Mouse (Mus musculus) liver, embryonic 12.5 days (tissue): ENCODE measurements at regions not wholly inside any gene's neighbourhood (a gene's known extent, or its start where the extent isn't known, plus 50 kb on each side); places are given as distances from the start of the nearest gene placed in this dataset.

Experiments used
- ATAC-seq: fragments of 200-750 bp; cut with Nextera tagmentation; 2 replicates; pipeline ENCODE4 v1.8.0; 2017; ENCODE audit warnings: moderate number of reproducible peaks, mild to moderate bottlenecking, moderate library complexity
- H3K27ac ChIP-seq: fragments of 300-500 bp; sonication (generic); 2 replicates; pipeline ENCODE4 v1.5.1; 2016; ENCODE audit warnings: mild to moderate bottlenecking
- H3K27me3 ChIP-seq: fragments of 300-500 bp; sonication (generic); replicated peaks from 2 replicates; pipeline ENCODE4 v1.6.1; 2016; ENCODE audit warnings: mild to moderate bottlenecking, moderate library complexity
- H3K36me3 ChIP-seq: fragments of 300-500 bp; sonication (generic); 2 replicates; pipeline ENCODE4 v1.6.1; 2016; ENCODE audit warnings: mild to moderate bottlenecking, moderate library complexity
- H3K4me1 ChIP-seq: fragments of 300-500 bp; sonication (generic); 2 replicates; pipeline ENCODE4 v1.6.1; 2016
- H3K4me2 ChIP-seq: fragments of 300-500 bp; sonication (generic); 2 replicates; pipeline ENCODE4 v1.6.1; 2016; ENCODE audit warnings: mild to moderate bottlenecking, moderate library complexity
- H3K4me3 ChIP-seq: fragments of 300-500 bp; sonication (generic); 2 replicates; pipeline ENCODE4 v1.5.1; 2016; ENCODE audit warnings: mild to moderate bottlenecking, moderate library complexity
- H3K9ac ChIP-seq: fragments of 300-500 bp; sonication (generic); 2 replicates; pipeline ENCODE4 v1.6.1; 2016; ENCODE audit warnings: mild to moderate bottlenecking, moderate library complexity
- H3K9me3 ChIP-seq: fragments of 300-500 bp; sonication (generic); replicated peaks from 2 replicates; pipeline ENCODE4 v1.6.1; 2016; ENCODE audit warnings: mild to moderate bottlenecking, moderate library complexity
- WGBS: fragments of 180-500 bp; shearing (Covaris S2); methylation state at CpG from one replicate; pipeline ENCODE4 v1.1.7; 2016; ENCODE audit not compliant: insufficient replicate concordance; 5-methylcytosine and 5-hydroxymethylcytosine counted together

DNA sequence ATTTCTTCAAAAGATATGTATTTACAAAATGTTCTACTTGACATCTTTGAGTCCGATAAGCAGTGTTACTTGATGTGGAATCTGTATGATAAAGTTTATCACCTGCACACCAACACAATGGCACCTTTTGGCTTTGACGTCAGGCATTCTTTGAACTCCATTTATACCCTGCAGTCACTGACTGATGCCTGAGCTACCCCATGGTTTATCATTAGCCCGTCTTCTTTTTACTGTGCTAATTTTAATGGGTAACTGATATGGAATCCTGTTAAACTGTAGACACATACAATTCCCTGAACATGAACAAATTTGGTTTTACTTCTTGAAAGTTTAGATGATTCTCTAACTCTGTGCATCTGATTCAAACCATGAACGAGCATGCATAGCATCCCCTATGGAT lies 253.8 kb upstream of the Klf6 start:
- Histone ChIP-seq H3K36me3 (no peaks in the 10 kb centered on the region), H3K27me3 (no peaks in the 10 kb centered on the region), H3K4me3 (no peak overlapping the region), H3K4me2 (no peak overlapping the region), H3K27ac (no peak overlapping the region), H3K9me3 (no peaks in the 10 kb centered on the region), H3K4me1 (no peaks in the 10 kb centered on the region), H3K9ac (no peak overlapping the region)
- ATAC-seq: no peak
- 65% methylated on average over 4 of the region's 4 CpGs for WGBS

DNA sequence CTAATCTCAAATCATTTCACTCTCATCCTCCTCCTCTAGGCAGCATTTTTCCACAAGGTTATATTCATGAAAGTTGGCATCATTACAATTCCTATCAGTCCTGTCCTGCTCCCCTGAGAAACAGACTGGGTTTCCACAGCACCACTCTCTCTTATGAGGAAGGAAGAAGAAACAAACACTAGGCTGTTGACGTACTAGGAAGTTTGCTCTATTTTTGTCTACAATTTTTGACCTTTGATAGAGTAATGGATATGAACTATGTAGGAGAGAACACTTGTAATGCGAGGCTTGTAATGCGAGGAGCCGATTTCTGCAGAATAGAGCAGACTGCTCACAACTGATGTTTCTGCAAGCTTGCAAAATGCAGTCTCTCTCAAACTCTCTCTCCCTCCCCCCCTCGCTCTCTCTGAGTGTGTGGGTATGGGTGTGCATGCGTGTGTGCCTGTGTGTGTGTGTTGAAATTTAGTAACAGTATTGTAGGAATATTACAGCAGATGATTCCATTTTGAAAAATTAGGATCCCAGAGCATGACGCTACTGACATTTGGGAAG lies 247.0 kb upstream of the Klf6 start:
- Histone ChIP-seq H3K36me3 (no peaks in the 10 kb centered on the region), H3K9me3 (no peaks in the 10 kb centered on the region), H3K27ac (no peak overlapping the region), H3K9ac (no peak overlapping the region), H3K4me1 (no peaks in the 10 kb centered on the region), H3K4me2 (no peak overlapping the region), H3K27me3 (no peaks in the 10 kb centered on the region), H3K4me3 (no peak overlapping the region)
- ATAC-seq: no peak
- 64% methylated on average over 7 of the region's 7 CpGs for WGBS

DNA sequence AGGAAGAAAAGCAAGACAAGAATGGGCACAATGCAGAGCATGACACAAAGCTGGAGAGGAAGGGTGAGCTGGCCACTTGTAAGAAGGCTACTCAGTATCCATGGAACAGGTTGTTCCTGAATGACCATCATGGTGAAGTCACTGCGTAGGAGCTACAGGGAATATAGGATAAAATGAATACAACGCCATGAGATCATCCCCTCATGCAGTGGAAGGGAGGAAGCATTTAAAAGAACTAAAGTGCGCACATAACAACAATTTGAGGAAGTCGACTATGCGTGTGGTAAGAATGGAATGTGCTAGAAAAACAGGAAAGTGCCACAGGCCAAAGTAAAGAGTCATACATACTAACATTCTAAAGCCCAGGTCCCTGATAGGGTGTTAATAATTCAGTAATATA lies 246.4 kb upstream of the Klf6 start:
- no peak overlapping the region for H3K27ac ChIP-seq
- no peaks in the 10 kb centered on the region for H3K27me3 ChIP-seq
- no peaks in the 10 kb centered on the region for H3K9me3 ChIP-seq
- ATAC-seq: no peak
- no peaks in the 10 kb centered on the region for H3K36me3 ChIP-seq
- H3K4me1 ChIP-seq: no peaks in the 10 kb centered on the region
- 48% methylated on average over 5 of the region's 5 CpGs for WGBS
- H3K4me3 ChIP-seq: no peak overlapping the region
- H3K4me2 ChIP-seq: no peak overlapping the region
- no peak overlapping the region for H3K9ac ChIP-seq

DNA sequence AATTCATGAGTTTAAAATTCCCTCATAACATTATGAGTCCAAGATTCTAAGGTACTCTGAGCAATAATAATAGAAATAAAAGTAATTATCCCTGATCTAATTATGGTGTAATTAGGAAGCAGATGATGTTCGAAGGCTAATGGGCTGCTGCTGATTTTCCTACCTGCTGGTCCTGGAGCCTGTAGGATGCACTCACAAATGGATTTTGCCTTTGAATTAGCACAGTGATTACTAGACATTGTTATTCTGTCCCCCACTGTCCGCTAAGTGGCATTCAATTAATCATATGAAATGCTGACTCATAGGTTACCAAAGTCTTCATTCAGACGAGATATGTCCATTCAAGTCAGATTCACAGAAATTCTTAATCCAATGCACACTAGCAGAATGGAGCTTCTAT lies 246.0 kb upstream of the Klf6 start:
- no peak for ATAC-seq
- Histone ChIP-seq H3K9me3 (no peaks in the 10 kb centered on the region), H3K36me3 (no peaks in the 10 kb centered on the region), H3K27me3 (no peaks in the 10 kb centered on the region), H3K4me1 (no peaks in the 10 kb centered on the region), H3K4me2 (no peak overlapping the region), H3K27ac (no peak overlapping the region), H3K9ac (no peak overlapping the region), H3K4me3 (no peak overlapping the region)
- WGBS: 56% methylated on average over 3 of the region's 3 CpGs

DNA sequence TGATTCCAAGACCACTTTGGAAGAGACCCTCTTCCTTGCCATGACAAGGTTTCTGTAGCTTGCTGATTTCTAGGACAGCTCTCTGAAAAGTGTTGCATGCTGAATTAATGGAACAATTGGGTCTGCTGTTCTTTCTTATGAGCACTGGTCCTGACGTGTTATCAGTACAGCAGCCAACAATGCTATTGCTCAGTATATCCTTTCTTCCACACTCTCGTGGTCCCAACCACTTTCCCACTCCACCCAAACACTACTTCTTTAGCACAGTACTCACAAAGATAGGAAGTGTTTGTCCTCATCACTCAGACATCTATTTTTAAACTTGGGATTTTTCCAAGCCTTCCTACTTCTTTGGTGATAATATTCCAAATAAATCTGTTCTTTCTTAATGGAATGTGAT lies 233.2 kb upstream of the Klf6 start:
- no peaks in the 10 kb centered on the region for H3K27me3 ChIP-seq
- no peak overlapping the region for H3K9ac ChIP-seq
- H3K4me2 ChIP-seq: no peak overlapping the region
- WGBS: 50% methylated on average over 2 of the region's 2 CpGs
- H3K4me3 ChIP-seq: no peak overlapping the region
- no peaks in the 10 kb centered on the region for H3K4me1 ChIP-seq
- H3K9me3 ChIP-seq: no peaks in the 10 kb centered on the region
- ATAC-seq: no peak
- H3K27ac ChIP-seq: no peak overlapping the region
- no peaks in the 10 kb centered on the region for H3K36me3 ChIP-seq

DNA sequence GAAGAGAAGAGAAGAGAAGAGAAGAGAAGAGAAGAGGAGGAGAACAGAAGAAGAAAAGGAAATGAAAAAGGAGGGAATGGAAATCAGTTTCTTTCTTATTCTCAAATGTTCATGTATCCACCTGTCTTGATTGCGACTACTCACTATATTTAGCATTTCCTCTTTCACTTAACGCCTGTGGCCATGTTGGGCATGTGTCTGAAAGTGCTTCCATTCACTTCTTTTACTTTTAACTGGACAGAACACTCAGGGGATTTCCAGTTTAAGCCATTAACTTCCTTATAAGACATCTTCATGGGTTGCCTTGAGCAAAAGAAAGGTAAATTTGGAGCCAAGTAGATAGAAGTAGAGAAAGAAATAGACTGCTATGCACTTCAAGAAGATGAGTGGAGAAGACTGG lies 226.3 kb upstream of the Klf6 start:
- no peaks in the 10 kb centered on the region for H3K27me3 ChIP-seq
- no peaks in the 10 kb centered on the region for H3K4me1 ChIP-seq
- no peak overlapping the region for H3K4me2 ChIP-seq
- no peak overlapping the region for H3K27ac ChIP-seq
- no peaks in the 10 kb centered on the region for H3K9me3 ChIP-seq
- no peak overlapping the region for H3K4me3 ChIP-seq
- no peak overlapping the region for H3K9ac ChIP-seq
- 41% methylated on average over 2 of the region's 2 CpGs for WGBS
- H3K36me3 ChIP-seq: no peaks in the 10 kb centered on the region
- ATAC-seq: no peak

DNA sequence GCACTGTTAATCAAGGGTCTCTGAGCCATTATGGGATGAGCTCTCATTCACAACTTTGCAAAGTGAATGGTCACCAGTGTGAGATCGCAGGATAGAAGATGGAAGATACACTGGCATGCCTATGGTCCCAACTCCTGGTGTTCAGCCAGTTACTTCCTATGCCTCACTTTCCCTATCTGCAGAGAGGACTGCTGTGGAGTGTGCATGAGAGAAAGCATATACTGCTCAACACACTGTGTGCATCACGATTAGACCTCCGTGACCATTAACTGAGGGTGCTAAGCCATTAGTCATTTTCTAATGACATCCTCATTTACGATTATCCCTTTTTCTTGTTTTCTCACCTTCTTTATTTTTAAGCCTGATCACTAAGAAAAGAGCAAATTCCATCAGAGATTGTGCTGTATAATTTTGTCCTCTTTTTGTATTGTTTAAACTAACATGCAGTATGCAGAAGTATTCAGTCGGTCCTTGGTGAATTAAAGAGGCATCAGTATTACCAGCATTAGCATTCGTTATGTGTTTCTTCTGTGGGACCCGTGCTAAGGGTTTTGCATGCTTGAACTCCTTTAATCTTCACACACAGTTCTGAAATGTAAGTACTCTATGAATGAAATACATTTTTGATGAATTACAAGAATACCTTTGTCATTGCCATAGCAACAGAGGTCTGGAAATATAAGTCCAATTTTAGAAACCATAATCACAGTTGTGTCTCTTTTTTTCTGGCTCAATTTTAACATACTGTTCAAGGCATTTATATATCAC lies 219.4 kb upstream of the Klf6 start:
- Histone ChIP-seq H3K4me1 (no peaks in the 10 kb centered on the region), H3K9ac (no peak overlapping the region), H3K4me3 (no peak overlapping the region), H3K36me3 (no peaks in the 10 kb centered on the region), H3K4me2 (no peak overlapping the region), H3K27ac (no peak overlapping the region), H3K9me3 (no peaks in the 10 kb centered on the region), H3K27me3 (no peaks in the 10 kb centered on the region)
- no peak for ATAC-seq
- WGBS: 69% methylated on average over 7 of the region's 7 CpGs

DNA sequence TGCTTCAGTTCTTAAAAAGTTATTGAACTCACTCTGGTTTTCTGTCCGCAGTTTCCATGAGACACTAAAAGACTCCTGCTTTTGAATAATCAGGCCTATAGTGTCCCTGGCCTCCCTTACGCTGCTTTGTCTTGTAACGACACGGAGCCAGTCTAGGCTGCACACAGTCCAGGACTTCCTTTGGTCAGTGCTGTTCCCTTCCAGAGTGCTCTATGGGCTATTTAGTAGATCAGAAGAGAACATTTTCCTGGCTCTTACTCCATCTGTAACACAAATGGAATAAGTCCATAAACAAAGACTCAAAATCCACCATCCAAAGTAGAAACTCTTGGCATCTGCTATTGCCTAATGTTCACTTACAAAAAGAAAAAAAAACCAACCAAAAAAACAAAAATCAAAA lies 213.0 kb upstream of the Klf6 start:
- Histone ChIP-seq H3K36me3 (no peaks in the 10 kb centered on the region), H3K27ac (no peak overlapping the region), H3K4me2 (no peak overlapping the region), H3K4me3 (no peak overlapping the region), H3K9me3 (no peaks in the 10 kb centered on the region), H3K27me3 (no peaks in the 10 kb centered on the region), H3K9ac (no peak overlapping the region), H3K4me1 (no peaks in the 10 kb centered on the region)
- no peak for ATAC-seq
- WGBS: 76% methylated on average over 4 of the region's 4 CpGs

DNA sequence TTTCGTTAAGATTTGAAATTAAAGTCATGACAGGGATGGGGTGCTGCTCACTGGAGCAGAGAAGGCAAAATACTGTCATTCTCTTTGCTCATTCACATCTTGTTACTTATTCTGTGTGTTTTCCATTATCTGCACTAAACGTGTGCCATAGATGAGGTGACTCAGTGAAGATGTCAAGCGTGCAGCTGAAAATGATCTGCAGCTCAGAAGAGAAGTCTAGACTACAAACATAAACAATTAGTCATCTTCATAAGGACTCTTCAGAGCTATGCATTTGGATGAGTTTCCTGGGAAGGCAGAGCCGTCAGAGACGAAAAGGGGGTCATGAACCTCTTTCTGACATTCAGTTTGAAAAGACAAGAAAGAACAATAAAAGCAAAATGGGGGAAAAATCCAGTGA lies 203.7 kb upstream of the Klf6 start:
- no peak for ATAC-seq
- H3K9me3 ChIP-seq: no peaks in the 10 kb centered on the region
- no peak overlapping the region for H3K27ac ChIP-seq
- 57% methylated on average over 5 of the region's 5 CpGs for WGBS
- no peaks in the 10 kb centered on the region for H3K27me3 ChIP-seq
- no peak overlapping the region for H3K4me3 ChIP-seq
- H3K36me3 ChIP-seq: no peaks in the 10 kb centered on the region
- no peak overlapping the region for H3K9ac ChIP-seq
- no peak overlapping the region for H3K4me2 ChIP-seq
- H3K4me1 ChIP-seq: no peaks in the 10 kb centered on the region

DNA sequence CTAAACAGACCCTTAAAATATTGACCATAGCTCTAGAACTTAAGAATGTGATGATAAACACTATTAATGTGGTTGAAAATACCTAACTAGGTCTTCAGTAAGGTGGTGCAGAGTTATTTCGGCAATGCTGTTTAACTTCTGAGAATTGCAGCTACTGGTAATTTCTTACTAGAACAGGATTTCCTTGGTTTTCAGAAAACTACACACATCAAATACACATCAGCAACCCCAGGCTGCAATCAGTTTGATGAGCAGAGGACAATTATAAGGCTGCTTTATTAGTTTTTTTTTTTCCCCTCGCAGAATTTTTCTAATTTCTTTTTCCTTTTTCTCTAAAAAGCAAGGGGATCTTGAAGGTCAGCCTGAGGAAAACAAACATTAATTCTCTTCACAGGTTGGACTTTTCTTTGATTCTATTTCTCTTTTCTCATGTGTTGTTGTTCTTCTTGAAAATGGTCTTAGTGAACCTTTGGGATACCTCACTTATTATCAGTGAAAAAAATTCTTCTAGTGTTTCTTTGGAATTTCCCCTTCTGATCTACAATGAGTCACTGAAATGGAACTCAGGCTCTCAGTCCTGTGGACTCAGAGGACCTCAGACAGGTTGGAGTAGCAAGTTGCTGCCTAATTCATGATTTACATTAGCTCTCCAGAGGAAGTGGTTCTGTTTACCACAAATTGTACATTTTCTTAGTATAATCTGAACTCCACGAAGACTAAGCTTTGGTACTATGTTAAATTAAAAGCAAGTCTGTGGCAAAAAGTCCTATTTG lies 194.9 kb upstream of the Klf6 start:
- WGBS: 55% methylated on average over 3 of the region's 3 CpGs
- Histone ChIP-seq H3K4me1 (no peaks in the 10 kb centered on the region), H3K4me3 (no peak overlapping the region), H3K9ac (no peak overlapping the region), H3K9me3 (no peaks in the 10 kb centered on the region), H3K4me2 (no peak overlapping the region), H3K27me3 (no peaks in the 10 kb centered on the region), H3K36me3 (no peaks in the 10 kb centered on the region), H3K27ac (no peak overlapping the region)
- ATAC-seq: no peak

DNA sequence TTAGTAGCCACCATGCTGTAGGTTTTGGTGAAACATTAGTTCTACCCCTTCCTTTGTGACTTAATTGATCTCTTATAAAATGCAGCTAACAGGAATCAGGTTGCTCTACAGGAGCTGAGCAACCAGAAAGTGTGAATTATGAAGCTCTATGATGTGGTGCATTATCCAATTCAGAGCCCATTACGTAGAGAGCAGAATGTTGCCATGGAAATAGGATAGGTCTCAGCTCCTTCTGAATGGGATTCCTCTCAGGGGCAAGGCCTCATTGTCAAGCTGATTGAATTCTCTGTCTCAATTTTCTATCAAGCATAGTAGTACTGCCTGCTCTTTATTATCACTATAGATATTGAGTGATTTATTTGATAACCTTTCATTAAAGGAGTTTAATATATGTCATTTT lies 185.6 kb upstream of the Klf6 start:
- Histone ChIP-seq H3K4me1 (no peaks in the 10 kb centered on the region), H3K27ac (no peak overlapping the region), H3K4me3 (no peak overlapping the region), H3K9ac (no peak overlapping the region), H3K36me3 (no peaks in the 10 kb centered on the region), H3K27me3 (no peaks in the 10 kb centered on the region), H3K9me3 (no peaks in the 10 kb centered on the region), H3K4me2 (no peak overlapping the region)
- 76% methylated on average over 1 of the region's 1 CpGs for WGBS
- no peak for ATAC-seq

DNA sequence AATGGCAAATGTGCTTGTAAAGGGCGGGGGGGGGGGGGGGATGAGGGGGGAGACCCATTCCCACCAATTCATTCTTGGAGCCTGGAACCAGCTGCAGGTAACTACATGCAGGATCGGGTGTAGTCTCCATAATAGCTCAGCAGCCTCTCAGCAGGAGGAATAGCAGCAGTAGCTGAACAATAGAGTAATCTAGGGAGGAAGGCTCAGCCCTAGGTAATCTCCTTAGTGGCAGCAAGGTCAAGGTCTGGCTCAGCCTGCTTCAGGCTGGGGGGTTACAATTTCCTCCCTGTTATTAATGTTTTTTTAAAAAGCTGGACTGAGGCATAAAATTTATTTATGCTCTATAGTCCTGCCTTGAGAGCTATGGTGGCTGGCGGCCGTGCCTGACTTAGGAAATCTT lies 171.2 kb upstream of the Klf6 start:
- Histone ChIP-seq H3K27ac (no peak overlapping the region), H3K27me3 (no peaks in the 10 kb centered on the region), H3K4me3 (no peak overlapping the region), H3K4me1 (no peaks in the 10 kb centered on the region), H3K9me3 (no peaks in the 10 kb centered on the region), H3K4me2 (no peak overlapping the region), H3K36me3 (no peaks in the 10 kb centered on the region), H3K9ac (no peak overlapping the region)
- no peak for ATAC-seq
- WGBS: 69% methylated on average over 3 of the region's 4 CpGs
